Mouse (Mus musculus): ENCODE results near the gene Slc25a34. TPM values are rescaled to one million over a fixed set of nuclear protein-coding genes. Genes with fewer than 3 reads are reported as not detected.

Gene Slc25a34
- polyA plus RNA-seq, 1 experiment, result 2.9 TPM

DNA sequence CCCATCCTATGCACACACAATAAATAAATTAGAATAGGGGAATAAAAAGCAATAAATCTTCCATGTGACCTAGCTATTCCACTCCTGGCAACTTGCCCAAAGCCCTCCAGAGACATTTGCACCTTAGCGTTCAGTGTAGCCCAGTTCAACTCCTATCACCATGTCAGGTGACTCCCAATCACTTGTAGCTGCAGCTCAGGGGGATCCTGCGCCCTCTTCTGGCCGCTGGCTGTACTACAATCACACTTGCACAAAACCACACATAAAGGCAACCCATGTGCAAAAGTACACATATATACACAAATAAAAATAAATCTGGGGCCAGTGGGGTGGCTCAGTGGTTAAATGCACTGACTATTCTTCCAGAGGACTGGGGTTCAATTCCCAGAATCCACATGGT lies 32.1 kb downstream of the Slc25a34 start:
- H3K4me3 ChIP-seq (ENCODE audit: control insufficient read depth, low read depth, low read length), result no peak overlapping the region
- TF ChIP-seq POLR2A (IDR thresholded peaks at IDR 0.05; ENCODE audit: control insufficient read depth, low read depth, low read length) (no peak), CTCF (IDR thresholded peaks at IDR 0.05; ENCODE audit: control insufficient read depth, insufficient read depth, insufficient replicate concordance, low read depth, low read length) (peak; percentile 88; the same call in 1 of the 2 replicates)

DNA sequence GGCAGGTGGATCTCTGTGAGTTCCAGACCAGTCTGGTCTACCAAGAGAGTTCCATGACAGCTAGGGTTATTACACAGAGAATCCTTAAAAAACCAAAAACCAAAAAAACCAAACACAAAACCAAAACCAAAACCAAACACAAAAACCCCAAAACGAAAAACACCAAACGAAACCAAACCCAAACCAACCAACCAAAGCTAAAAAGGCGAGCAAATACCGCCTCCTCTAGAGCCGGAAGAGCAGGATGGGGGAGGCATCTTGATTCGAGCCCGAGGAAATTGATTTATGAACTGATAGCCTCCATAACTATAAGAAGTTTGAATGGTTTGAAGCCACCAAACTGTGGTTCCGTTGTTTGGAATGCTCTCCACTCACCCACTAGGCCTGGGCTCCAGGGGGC lies 39.7 kb downstream of the Slc25a34 start:
- Histone ChIP-seq H3K4me1 (ENCODE audit: control insufficient read depth, insufficient read depth, low read length) (peaks cover 5% of the 10 kb centered on the region; the same call in 1 of the 2 replicates), H3K36me3 (ENCODE audit: control insufficient read depth, insufficient read depth, low read length) (no peaks in the 10 kb centered on the region), H3K4me3 (ENCODE audit: control insufficient read depth, low read depth, low read length) (no peak overlapping the region), H3K27me3 (ENCODE audit: control insufficient read depth, insufficient read depth, low read length) (no peaks in the 10 kb centered on the region), H3K27ac (ENCODE audit: control insufficient read depth, insufficient read depth, low read depth, low read length) (no peak overlapping the region)
- TF ChIP-seq POLR2A (IDR thresholded peaks at IDR 0.05; ENCODE audit: control insufficient read depth, low read depth, low read length), result no peak
- TF ChIP-seq CTCF (IDR thresholded peaks at IDR 0.05; ENCODE audit: control insufficient read depth, insufficient read depth, insufficient replicate concordance, low read depth, low read length), result no peak

More for the DNA sequence above, 32.1 kb downstream of the Slc25a34 start:
- Histone ChIP-seq H3K27ac (ENCODE audit: control insufficient read depth, insufficient read depth, low read depth, low read length) (no peak overlapping the region), H3K4me1 (ENCODE audit: control insufficient read depth, insufficient read depth, low read length) (no peaks in the 10 kb centered on the region), H3K27me3 (ENCODE audit: control insufficient read depth, insufficient read depth, low read length) (no peaks in the 10 kb centered on the region), H3K36me3 (ENCODE audit: control insufficient read depth, insufficient read depth, low read length) (no peaks in the 10 kb centered on the region)

DNA sequence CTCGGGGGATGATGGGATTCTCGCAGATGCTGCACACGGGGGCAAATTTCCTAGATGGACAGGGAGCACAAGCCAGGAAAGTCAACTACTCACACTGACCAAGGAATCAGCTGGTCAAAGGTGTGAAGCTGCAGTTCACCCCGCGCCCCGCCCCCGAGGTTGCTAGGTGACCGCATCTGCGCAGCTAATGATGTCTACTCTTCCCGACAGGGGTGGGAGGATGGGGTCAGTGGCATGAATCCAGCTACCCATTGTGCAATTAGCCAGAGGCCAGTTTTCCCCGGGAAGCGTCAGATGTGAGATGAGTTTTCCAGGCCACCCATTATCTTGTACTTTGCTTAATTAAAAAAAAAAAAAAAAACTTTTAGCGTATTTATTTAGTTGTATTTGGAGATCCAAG lies 42.6 kb downstream of the Slc25a34 start:
- Histone ChIP-seq H3K4me1 (ENCODE audit: control insufficient read depth, insufficient read depth, low read length) (peaks cover 5% of the 10 kb centered on the region; the same call in 1 of the 2 replicates), H3K27me3 (ENCODE audit: control insufficient read depth, insufficient read depth, low read length) (no peaks in the 10 kb centered on the region), H3K4me3 (ENCODE audit: control insufficient read depth, low read depth, low read length) (no peak overlapping the region), H3K27ac (ENCODE audit: control insufficient read depth, insufficient read depth, low read depth, low read length) (no peak overlapping the region), H3K36me3 (ENCODE audit: control insufficient read depth, insufficient read depth, low read length) (no peaks in the 10 kb centered on the region)
- TF ChIP-seq POLR2A (IDR thresholded peaks at IDR 0.05; ENCODE audit: control insufficient read depth, low read depth, low read length), result no peak
- TF ChIP-seq CTCF (IDR thresholded peaks at IDR 0.05; ENCODE audit: control insufficient read depth, insufficient read depth, insufficient replicate concordance, low read depth, low read length), result no peak

DNA sequence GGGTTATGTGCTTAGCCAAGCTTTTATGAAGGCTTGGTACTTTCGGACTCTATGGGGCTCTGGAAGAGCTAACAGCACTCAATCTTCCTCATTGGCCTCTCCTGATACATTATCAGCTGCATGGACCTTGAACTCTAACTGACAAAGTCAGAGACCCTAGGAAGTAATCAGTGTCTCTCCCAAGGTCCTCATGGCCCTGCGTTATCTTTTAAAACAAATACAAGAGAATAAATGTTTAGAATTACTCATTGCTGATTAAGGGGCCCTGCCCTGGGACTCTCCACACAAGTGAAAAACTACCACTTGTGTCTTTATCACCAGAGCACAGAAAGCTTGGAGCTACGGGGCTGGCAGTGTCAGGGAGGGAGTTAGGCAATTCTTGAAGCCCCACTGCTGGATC lies 44.8 kb downstream of the Slc25a34 start:
- Histone ChIP-seq H3K36me3 (ENCODE audit: control insufficient read depth, insufficient read depth, low read length) (no peaks in the 10 kb centered on the region), H3K4me3 (ENCODE audit: control insufficient read depth, low read depth, low read length) (no peak overlapping the region), H3K27me3 (ENCODE audit: control insufficient read depth, insufficient read depth, low read length) (no peaks in the 10 kb centered on the region), H3K27ac (ENCODE audit: control insufficient read depth, insufficient read depth, low read depth, low read length) (no peak overlapping the region), H3K4me1 (ENCODE audit: control insufficient read depth, insufficient read depth, low read length) (peaks cover 10% of the 10 kb centered on the region)
- no peak for TF ChIP-seq CTCF (IDR thresholded peaks at IDR 0.05; ENCODE audit: control insufficient read depth, insufficient read depth, insufficient replicate concordance, low read depth, low read length)
- TF ChIP-seq POLR2A (IDR thresholded peaks at IDR 0.05; ENCODE audit: control insufficient read depth, low read depth, low read length), result no peak

DNA sequence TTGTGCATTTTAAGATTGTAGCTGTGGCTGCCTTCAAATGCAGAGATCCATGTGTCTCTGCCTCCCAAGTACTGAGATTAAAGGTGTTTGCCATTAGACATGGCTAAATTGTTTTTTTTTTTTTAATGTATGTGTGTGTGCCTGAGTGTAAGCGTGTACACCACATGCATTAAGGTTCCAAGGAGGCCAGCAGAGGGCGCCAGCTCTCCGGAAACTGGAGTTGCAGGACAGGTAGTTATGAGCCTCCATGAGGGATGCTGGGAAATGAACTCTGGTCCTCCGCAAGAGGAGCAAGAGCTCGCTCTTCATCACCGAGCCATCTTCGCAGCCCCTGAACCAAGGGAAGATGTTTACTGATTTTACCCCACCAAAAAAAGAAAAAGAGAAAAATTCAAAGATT lies 46.7 kb downstream of the Slc25a34 start:
- no peaks in the 10 kb centered on the region for H3K27me3 ChIP-seq (ENCODE audit: control insufficient read depth, insufficient read depth, low read length)
- no peak overlapping the region for H3K4me3 ChIP-seq (ENCODE audit: control insufficient read depth, low read depth, low read length)
- no peak overlapping the region for H3K27ac ChIP-seq (ENCODE audit: control insufficient read depth, insufficient read depth, low read depth, low read length)
- H3K4me1 ChIP-seq (ENCODE audit: control insufficient read depth, insufficient read depth, low read length), result peaks cover 10% of the 10 kb centered on the region
- TF ChIP-seq CTCF (IDR thresholded peaks at IDR 0.05; ENCODE audit: control insufficient read depth, insufficient read depth, insufficient replicate concordance, low read depth, low read length), result peak; percentile 46; the same call in 1 of the 2 replicates
- no peak for TF ChIP-seq POLR2A (IDR thresholded peaks at IDR 0.05; ENCODE audit: control insufficient read depth, low read depth, low read length)
- H3K36me3 ChIP-seq (ENCODE audit: control insufficient read depth, insufficient read depth, low read length), result no peaks in the 10 kb centered on the region

DNA sequence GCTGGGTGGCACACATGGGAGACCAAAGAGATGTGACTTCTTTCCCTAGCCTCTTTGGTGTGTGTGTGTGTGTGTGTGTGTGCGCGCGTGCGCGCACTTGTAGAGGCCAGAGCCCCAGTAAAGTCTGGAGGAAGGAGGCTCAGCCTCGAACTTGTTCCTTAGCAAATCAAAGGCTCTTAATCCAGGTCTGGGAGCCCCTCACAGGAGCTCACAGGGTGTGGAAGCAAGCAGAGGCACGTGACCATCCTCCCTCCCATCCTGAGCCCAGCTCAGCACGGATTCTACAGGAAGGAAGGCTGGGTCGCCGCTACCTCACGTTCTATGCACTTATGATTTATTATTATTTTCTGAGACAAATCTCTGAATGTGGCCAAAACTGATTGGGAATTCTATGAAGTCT lies 47.2 kb downstream of the Slc25a34 start:
- Histone ChIP-seq H3K4me1 (ENCODE audit: control insufficient read depth, insufficient read depth, low read length) (peaks cover 10% of the 10 kb centered on the region), H3K27ac (ENCODE audit: control insufficient read depth, insufficient read depth, low read depth, low read length) (no peak overlapping the region), H3K27me3 (ENCODE audit: control insufficient read depth, insufficient read depth, low read length) (no peaks in the 10 kb centered on the region), H3K36me3 (ENCODE audit: control insufficient read depth, insufficient read depth, low read length) (no peaks in the 10 kb centered on the region), H3K4me3 (ENCODE audit: control insufficient read depth, low read depth, low read length) (no peak overlapping the region)
- no peak for TF ChIP-seq POLR2A (IDR thresholded peaks at IDR 0.05; ENCODE audit: control insufficient read depth, low read depth, low read length)
- no peak for TF ChIP-seq CTCF (IDR thresholded peaks at IDR 0.05; ENCODE audit: control insufficient read depth, insufficient read depth, insufficient replicate concordance, low read depth, low read length)

DNA sequence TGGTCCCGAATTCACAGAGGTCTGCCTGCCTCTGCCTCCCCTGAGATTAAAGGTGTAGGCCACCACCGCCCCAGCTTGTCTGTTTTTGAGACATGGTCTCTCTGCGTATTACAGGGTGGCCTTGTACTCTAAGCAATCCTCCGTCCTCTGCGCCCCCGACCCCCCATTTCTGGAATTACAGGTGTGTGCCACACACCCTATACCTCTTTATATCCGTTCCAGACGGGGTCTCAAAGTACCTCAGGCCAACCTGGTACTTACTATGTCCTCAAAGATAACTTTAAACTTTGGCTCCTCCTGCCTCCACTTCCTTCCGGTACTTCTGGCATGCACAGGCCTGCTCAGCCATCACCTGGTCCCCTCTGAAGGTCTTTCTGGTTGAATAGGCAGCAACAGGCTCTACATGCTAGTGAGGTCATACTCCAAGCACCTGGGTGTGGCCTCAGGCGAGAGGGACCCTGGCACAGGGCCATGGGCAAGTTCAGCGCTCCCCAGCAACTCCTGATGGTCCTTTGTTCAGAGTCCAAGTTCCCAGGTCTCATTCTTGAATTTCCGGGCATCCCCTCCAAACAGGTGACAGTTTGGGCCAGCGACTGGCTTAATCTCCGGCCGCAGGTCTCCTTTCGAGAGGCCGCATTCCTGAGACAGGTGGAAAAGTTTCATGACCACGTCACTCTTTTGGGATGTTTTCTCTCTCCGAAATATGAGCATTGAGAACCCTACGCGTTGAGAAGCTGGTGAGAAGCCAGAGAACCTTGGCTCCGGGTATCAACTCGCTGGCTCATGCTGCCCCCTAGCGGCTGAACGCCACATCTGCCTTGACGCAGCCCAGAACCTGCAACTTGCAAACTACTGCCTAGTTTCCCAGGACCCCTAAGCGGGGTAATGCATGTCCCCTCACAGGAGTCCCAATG lies 48.6 kb downstream of the Slc25a34 start:
- Histone ChIP-seq H3K4me1 (ENCODE audit: control insufficient read depth, insufficient read depth, low read length) (peaks cover 5% of the 10 kb centered on the region), H3K4me3 (ENCODE audit: control insufficient read depth, low read depth, low read length) (peak overlapping the region; percentile 58), H3K27me3 (ENCODE audit: control insufficient read depth, insufficient read depth, low read length) (no peaks in the 10 kb centered on the region), H3K36me3 (ENCODE audit: control insufficient read depth, insufficient read depth, low read length) (no peaks in the 10 kb centered on the region), H3K27ac (ENCODE audit: control insufficient read depth, insufficient read depth, low read depth, low read length) (no peak overlapping the region)
- peak; percentile 95 for TF ChIP-seq CTCF (IDR thresholded peaks at IDR 0.05; ENCODE audit: control insufficient read depth, insufficient read depth, insufficient replicate concordance, low read depth, low read length)
- no peak for TF ChIP-seq POLR2A (IDR thresholded peaks at IDR 0.05; ENCODE audit: control insufficient read depth, low read depth, low read length)
